Mouse (Mus musculus) hindbrain, embryonic 14.5 days (tissue): ENCODE results near the gene Sfrp2. TPM values are rescaled to one million over a fixed set of nuclear protein-coding genes. Genes with fewer than 3 reads are reported as not detected.

Source experiments
- ATAC-seq: fragments of 200-750 bp; cut with Nextera tagmentation; 2 replicates; pipeline ENCODE4 v1.8.0; 2017; ENCODE audit warnings: moderate number of reproducible peaks, mild to moderate bottlenecking, moderate TSS enrichment, moderate library complexity; ENCODE audit not compliant: low FRiP score
- DNase-seq: peaks from one replicate; pipeline ENCODE4 v3.0.0-alpha.2; 2015; ENCODE audit warnings: low spot score
- H3K27ac ChIP-seq: fragments of 300-500 bp; sonication (generic); 2 replicates; pipeline ENCODE4 v1.5.1; 2014; ENCODE audit warnings: mild to moderate bottlenecking, moderate library complexity
- H3K27me3 ChIP-seq: fragments of 300-500 bp; sonication (generic); 2 replicates; pipeline ENCODE4 v1.6.1; 2014; ENCODE audit warnings: mild to moderate bottlenecking, low read length, mixed read lengths; ENCODE audit not compliant: control insufficient read depth, insufficient read depth
- H3K36me3 ChIP-seq: fragments of 300-500 bp; sonication (generic); replicated peaks from 2 replicates; pipeline ENCODE4 v1.6.1; 2014; ENCODE audit not compliant: control insufficient read depth, insufficient read depth
- H3K4me1 ChIP-seq: fragments of 300-500 bp; sonication (generic); replicated peaks from 2 replicates; pipeline ENCODE4 v1.6.1; 2014; ENCODE audit warnings: antibody characterized with exemption, low read length, mixed read lengths; ENCODE audit not compliant: control insufficient read depth, insufficient read depth
- H3K4me2 ChIP-seq: fragments of 300-500 bp; sonication (generic); replicated peaks from 2 replicates; pipeline ENCODE4 v1.6.1; 2014; ENCODE audit warnings: mild to moderate bottlenecking, moderate library complexity
- H3K4me3 ChIP-seq: fragments of 300-500 bp; sonication (generic); replicated peaks from 2 replicates; pipeline ENCODE4 v1.5.1; 2014; ENCODE audit warnings: mild to moderate bottlenecking, low read length
- H3K9ac ChIP-seq: fragments of 300-500 bp; sonication (generic); 2 replicates; pipeline ENCODE4 v1.6.1; 2014
- H3K9me3 ChIP-seq: fragments of 300-500 bp; sonication (generic); 2 replicates; pipeline ENCODE4 v1.6.1; 2016; ENCODE audit warnings: low read length; ENCODE audit not compliant: control insufficient read depth
- WGBS: fragments of 180-500 bp; shearing (Covaris S2); extraction: QIAGEN DNeasy Blood & Tissue Kit; methylation state at CpG from one replicate; pipeline ENCODE4 v1.1.7; 2014; 5-methylcytosine and 5-hydroxymethylcytosine counted together
- polyA plus RNA-seq: library from polyadenylated mRNA; unstranded; fragments of >200 nt; fragmentation: Nextera tagmentation; extraction: Ambion mirVana; gene quantifications from 2 replicates; pipeline ENCODE4 v1.2.1, GENCODE M21; 2014

Gene Sfrp2
- polyA plus RNA-seq, 1 experiment from 2014 or later, result 76.0 TPM

- no peak for ATAC-seq
- Histone ChIP-seq H3K27ac (no peak overlapping the region), H3K9me3 (no peaks in the 10 kb centered on the region), H3K27me3 (no peaks in the 10 kb centered on the region), H3K36me3 (no peaks in the 10 kb centered on the region), H3K4me3 (no peak overlapping the region), H3K4me2 (no peak overlapping the region), H3K4me1 (no peaks in the 10 kb centered on the region), H3K9ac (no peak overlapping the region)
- WGBS, result 80% methylated on average over 7 of the region's 7 CpGs
- DNase-seq, result no peak
Measured at GRCm38 (mm10) chr3:83811987-83812386, 45.9 kb downstream of the Sfrp2 start.

DNA sequence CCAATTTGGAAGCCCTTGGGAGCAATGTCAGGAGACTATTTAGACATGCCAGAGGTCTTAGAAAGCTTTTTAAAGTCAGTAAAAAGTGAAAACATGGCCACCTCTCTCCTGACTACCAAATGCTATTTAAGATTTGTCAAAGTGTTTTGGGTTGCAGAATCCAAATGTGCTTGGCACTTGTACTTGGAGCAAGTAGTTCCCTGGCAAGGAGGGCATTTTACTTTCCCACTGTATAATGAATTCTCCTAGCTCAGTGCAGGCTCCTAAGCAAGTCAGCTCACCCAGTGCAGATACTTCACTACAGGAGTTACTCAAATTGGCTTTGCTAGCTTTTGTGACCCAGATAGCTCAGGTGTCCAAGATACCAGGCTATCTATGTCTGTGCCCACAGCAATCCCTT, 46.7 kb downstream of the Sfrp2 start:
- no peak for ATAC-seq
- no peak overlapping the region for H3K9ac ChIP-seq
- H3K4me1 ChIP-seq, result no peaks in the 10 kb centered on the region
- no peaks in the 10 kb centered on the region for H3K36me3 ChIP-seq
- no peaks in the 10 kb centered on the region for H3K27me3 ChIP-seq
- H3K27ac ChIP-seq, result no peak overlapping the region
- H3K4me3 ChIP-seq, result no peak overlapping the region
- no peak for DNase-seq
- H3K4me2 ChIP-seq, result no peak overlapping the region
- H3K9me3 ChIP-seq, result no peaks in the 10 kb centered on the region

- H3K4me3 ChIP-seq, result no peak overlapping the region
- H3K27ac ChIP-seq, result no peak overlapping the region
- H3K27me3 ChIP-seq, result no peaks in the 10 kb centered on the region
- H3K9ac ChIP-seq, result no peak overlapping the region
- ATAC-seq (no peak), DNase-seq (no peak)
- H3K4me2 ChIP-seq, result no peak overlapping the region
- 85% methylated on average over 4 of the region's 4 CpGs for WGBS
- no peaks in the 10 kb centered on the region for H3K9me3 ChIP-seq
- no peaks in the 10 kb centered on the region for H3K36me3 ChIP-seq
- no peaks in the 10 kb centered on the region for H3K4me1 ChIP-seq
Measured at GRCm38 (mm10) chr3:83816372-83816925, 50.3 kb downstream of the Sfrp2 start.

DNA sequence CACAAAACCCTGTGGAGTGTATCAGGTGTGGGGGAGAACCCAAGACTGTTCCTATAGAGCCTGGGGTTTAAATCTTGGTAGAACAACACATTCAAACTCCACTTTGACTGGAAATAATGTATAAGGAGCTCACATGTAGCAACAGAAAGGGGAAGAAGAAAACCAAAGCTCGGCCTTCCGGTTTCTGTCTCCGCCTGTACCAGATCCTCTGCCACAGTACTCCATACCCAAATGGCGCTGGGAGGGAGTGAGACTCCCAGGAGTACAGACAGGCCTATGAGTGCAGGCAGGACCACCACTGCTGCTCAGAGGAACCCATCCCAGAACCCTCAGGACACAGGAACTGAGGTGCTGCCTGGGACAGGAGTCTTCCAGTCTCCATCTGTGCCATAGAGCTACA, 57.7 kb downstream of the Sfrp2 start:
- H3K4me3 ChIP-seq, result no peak overlapping the region
- H3K27me3 ChIP-seq, result no peaks in the 10 kb centered on the region
- H3K9ac ChIP-seq, result no peak overlapping the region
- no peak overlapping the region for H3K27ac ChIP-seq
- no peaks in the 10 kb centered on the region for H3K9me3 ChIP-seq
- H3K4me2 ChIP-seq, result no peak overlapping the region
- WGBS, result 88% methylated on average over 4 of the region's 4 CpGs
- no peaks in the 10 kb centered on the region for H3K4me1 ChIP-seq
- no peak for DNase-seq
- ATAC-seq, result no peak
- H3K36me3 ChIP-seq, result no peaks in the 10 kb centered on the region

Other genes with a start within 250 kb of the Sfrp2 start
- gene Tlr2, start 75.4 kb downstream of the Sfrp2 start, polyA plus RNA-seq, result 1.1 and 1.2 TPM in 2 replicates